Mouse (Mus musculus) E14TG2a.4 (cell line): ENCODE measurements at regions not wholly inside any gene's neighbourhood (a gene's known extent, or its start where the extent isn't known, plus 50 kb on each side); places are given as distances from the start of the nearest gene placed in this dataset.

ENCODE experiments used
- CTCF ChIP-seq: conservative IDR thresholded peaks from 2 replicates; pipeline ENCODE4 v1.5.1; 2014; ENCODE audit warnings: low read length
- NANOG ChIP-seq: IDR thresholded peaks from 2 replicates; pipeline ENCODE4 v1.6.1; 2014; ENCODE audit warnings: borderline replicate concordance, low read length, mixed read lengths
- POU5F1 ChIP-seq: IDR thresholded peaks from 2 replicates; pipeline ENCODE4 v1.6.1; 2014; ENCODE audit warnings: low read length, borderline replicate concordance

GRCm38 (mm10) chr16:95893534-95894290, 97.0 kb downstream of the Psmg1 start:
- no peak for TF ChIP-seq CTCF
- TF ChIP-seq POU5F1: no peak
- no peak for TF ChIP-seq NANOG
